Mouse (Mus musculus): Measurements from ENCODE around the gene Dip2b.
A peak's percentile ranks its signal among the peaks of the same experiment; 100 is the strongest.

Dip2b gene

DNA sequence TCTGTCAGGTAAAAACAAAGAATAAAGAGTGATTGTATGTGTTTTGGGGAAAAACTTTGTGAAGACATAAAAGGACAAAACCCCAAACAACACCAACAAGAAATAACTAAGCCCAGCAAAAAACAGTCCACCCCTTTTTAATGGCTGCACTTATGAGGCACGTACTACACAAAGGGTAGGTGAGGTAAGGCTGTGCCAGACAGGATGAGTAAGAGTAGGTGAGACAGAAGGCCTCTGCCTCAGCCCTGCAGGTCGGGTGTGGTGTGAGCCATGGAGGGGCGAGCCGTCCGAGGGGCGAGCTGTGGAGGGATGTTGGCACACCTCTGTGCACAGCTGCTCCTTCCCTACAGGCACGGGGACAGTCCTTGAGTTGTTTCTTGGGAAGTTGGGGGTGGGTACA is 12.5 kb downstream of the Dip2b start:
- DNase-seq (ENCODE audit: low spot score), result no peak

GRCm38 (mm10) chr15:100052726-100053125 is 14.3 kb downstream of the Dip2b start:
- DNase-seq (ENCODE audit: low spot score), result no peak

- no peak for DNase-seq (ENCODE audit: low spot score)
Measured at GRCm38 (mm10) chr15:100056397-100056908, 18.0 kb downstream of the Dip2b start.

DNA sequence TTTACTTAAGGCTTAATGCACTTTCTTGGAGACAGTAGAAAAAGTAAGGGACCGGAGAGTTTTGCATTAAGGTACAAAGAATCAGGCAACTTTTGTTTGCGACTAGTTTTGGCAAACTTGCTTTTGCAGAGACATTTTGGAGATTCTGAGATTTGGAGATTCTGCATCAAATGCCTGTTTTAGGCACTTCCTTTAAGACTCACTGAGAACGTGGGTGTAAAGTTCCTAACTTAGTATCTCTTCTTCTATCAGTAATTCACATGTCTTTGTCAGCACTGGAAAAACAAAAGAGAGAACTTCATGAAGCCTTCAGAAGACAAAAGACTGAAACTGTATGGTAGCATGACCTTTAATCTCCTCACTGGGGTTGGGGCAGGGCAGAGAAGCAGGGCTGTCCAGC is 19.2 kb downstream of the Dip2b start:
- DNase-seq (ENCODE audit: low spot score), result no peak

GRCm38 (mm10) chr15:100058143-100058542 is 19.7 kb downstream of the Dip2b start:
- peak; percentile 16 for DNase-seq (ENCODE audit: low spot score)

DNA sequence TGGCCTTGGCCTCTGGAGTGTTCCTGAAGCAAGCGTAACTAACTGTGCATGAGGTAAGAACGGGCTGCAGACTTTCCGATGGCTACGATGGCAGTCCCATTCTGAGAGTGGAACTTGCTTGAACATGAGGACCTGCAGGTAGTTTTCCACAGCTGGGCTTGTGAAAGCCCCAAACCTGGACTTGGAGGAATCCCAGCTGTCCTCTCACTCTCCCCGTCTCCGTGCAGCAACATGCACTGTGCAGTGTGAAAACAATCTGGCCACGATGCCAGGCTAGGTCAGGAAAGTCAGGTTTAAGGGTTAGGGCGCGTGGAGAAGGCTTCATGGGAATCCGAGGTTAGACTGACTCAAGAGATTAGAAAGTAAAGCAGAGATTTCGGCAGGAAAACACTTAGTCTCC is 20.4 kb downstream of the Dip2b start:
- no peak for DNase-seq (ENCODE audit: low spot score)

GRCm38 (mm10) chr15:100059626-100060311 is 21.3 kb downstream of the Dip2b start:
- no peak for DNase-seq (ENCODE audit: low spot score)

- DNase-seq (ENCODE audit: low spot score), result peak; percentile 13
Measured at GRCm38 (mm10) chr15:100060513-100061140, 22.2 kb downstream of the Dip2b start.

GRCm38 (mm10) chr15:100061377-100061776 is 22.9 kb downstream of the Dip2b start:
- no peak for DNase-seq (ENCODE audit: low spot score)

DNA sequence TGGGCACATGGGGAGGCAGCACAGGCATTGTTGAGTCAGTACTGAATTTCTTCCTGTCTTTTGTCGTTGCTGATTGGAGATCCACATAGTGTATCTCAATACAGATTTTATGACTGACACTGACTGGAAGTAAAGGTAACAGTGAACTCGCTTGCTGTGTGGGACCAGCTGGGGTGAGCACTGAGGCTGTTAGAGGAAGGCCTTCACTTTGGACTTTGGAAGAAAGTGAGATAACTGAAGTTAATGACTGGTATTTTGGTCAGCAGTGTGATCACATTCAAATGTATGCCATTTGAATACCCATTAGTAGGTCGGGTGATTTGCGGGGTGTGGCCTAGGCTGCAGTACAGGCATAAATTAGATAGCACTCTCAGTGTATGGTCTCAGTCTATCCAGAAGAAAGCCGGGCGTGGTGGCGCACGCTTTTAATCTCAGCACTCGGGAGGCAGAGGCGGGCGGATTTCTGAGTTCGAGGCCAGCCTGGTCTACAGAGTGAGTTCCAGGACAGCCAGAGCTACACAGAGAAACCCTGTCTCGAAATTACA is 24.8 kb downstream of the Dip2b start:
- no peak for DNase-seq (ENCODE audit: low spot score)

GRCm38 (mm10) chr15:100066702-100067101 is 28.2 kb downstream of the Dip2b start:
- no peak for DNase-seq (ENCODE audit: low spot score)

GRCm38 (mm10) chr15:100069101-100069500 is 30.6 kb downstream of the Dip2b start:
- no peak for DNase-seq (ENCODE audit: low spot score)

DNA sequence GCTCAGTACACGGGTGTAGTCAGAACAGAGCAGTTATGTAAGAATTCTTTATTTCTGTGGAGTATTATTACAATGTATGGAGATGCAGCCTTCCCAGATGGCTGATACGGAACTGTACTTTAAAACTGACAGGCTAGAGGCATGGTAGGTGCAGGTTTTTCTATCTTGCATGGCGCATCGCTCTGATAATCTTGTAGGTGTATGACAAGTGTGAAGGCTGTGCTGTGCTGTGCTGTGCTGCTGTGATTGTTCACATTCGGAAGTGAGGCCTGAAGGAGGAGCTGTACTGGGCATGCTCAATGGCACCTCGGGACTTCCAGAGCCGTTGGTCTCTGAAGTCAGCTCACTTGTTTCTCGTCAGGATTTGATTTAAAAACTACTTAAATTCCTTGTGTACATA is 31.6 kb downstream of the Dip2b start:
- DNase-seq (ENCODE audit: low spot score), result no peak

DNA sequence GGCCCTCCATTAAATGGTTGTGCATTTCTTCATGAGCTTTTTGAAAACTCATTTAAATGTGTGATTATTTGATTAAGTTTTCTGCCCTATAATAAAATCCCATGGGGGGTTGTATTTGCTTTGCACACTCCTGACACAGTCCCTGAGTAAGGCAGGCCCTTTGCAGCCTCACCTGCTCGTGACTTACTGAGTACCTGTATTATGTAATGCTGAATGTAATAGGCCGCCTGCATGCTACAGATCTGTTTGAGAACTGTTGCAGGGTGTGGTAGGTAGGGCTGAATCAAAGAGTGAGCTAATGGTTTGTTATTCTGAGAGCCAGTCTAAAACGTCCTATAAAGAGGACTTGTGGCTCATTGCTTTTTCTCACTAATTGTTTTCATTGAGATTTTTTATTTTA is 33.4 kb downstream of the Dip2b start:
- no peak for DNase-seq (ENCODE audit: low spot score)

GRCm38 (mm10) chr15:100073696-100074453 is 35.4 kb downstream of the Dip2b start:
- no peak for DNase-seq (ENCODE audit: low spot score)

DNA sequence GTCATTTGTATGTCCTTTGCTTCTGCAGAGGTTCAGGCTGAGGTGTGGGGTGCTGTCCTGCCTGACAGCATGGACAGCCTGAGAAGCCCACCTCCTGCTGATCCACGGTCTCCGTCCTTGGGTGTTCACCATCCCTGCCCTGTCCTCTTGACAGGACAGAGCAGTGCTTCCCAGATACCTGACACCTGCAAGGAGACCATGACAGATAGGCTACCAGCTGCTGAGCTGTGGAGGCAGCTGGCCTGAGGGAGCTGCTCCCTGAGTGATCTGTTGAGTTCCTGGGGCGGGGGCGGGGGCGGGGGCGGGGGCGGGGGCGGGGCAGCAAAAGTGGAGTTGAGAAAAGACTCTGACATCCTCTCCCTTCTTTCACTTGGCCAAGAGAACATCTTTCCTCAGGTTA is 36.3 kb downstream of the Dip2b start:
- no peak for DNase-seq (ENCODE audit: low spot score)

DNA sequence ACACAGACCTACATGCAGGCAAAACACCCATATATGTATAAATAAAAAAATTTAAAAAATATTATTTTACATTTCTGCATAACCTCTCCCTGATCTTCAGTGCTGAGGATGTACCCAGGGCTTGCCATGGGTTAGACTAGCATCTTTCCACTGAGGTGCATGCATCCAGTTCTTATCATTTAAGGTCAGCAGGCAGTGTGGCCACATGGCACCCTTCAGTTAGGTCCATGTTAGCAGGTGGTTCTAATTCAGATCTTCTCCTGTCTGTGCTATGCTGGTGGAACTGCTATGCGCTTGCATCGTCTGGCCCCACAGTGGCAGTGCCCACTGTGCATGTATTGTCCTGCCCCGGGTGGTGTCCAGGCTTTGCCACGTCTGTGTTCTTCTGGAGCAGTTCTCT is 37.9 kb downstream of the Dip2b start:
- DNase-seq (ENCODE audit: low spot score), result no peak

DNA sequence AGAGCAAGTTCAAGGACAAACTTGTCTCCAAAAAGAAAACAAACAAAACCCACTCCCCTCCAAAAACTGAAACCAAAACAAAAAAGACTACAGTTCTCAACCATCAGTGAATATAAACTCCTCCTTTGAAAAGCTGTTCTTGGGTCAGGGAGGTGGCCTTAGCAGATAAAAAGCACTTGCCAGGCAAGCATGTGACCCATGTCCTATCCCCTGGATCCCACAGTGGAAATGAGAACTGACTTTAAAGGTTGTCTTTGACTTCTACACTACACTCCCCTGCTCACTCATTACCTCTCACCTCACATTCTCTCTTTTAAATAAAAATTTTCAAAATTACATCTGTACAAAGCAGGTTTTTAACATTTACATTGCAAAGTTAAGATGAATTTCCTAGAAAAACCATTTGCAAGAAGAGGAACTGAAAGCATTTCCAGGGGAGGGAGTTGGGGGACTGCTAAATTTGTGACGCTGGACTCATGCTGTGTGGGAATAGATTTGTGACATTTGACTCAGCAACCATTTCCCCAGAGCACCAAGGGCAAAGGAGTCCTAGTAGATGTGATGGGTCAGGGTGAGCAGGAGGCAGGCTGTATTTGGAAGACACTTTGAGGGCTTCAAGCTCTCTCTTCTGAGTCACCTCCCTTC is 42.5 kb downstream of the Dip2b start:
- DNase-seq (ENCODE audit: low spot score), result no peak

GRCm38 (mm10) chr15:100081478-100081998 is 43.1 kb downstream of the Dip2b start:
- no peak for DNase-seq (ENCODE audit: low spot score)

- DNase-seq (ENCODE audit: low spot score), result no peak
Measured at GRCm38 (mm10) chr15:100082052-100082451, 43.6 kb downstream of the Dip2b start.

GRCm38 (mm10) chr15:100082733-100083132 is 44.3 kb downstream of the Dip2b start:
- no peak for DNase-seq (ENCODE audit: low spot score)

GRCm38 (mm10) chr15:100083882-100084281 is 45.4 kb downstream of the Dip2b start:
- DNase-seq (ENCODE audit: low spot score), result no peak

Data from spleen, adult 12 weeks (tissue).